Mouse (Mus musculus): Measurements from ENCODE around the gene Limch1. TPM values are rescaled to one million over a fixed set of nuclear protein-coding genes. Genes with fewer than 3 reads are reported as not detected.

Gene Limch1
- polyA plus RNA-seq, 1 experiment from 2014 or later = 35.1 TPM

Small RNA genes within 50 kb of the gene (microRNA-seq; reads per million reads assigned to microRNA genes)
- not detected for gene Gm23841

Other genes starting within 250 kb of the Limch1 start
- 57.5 and 65.4 TPM in 2 replicates for gene Apbb2, start 127.0 kb upstream of the Limch1 start, polyA plus RNA-seq (2015; fragmentation: Nextera tagmentation; extraction: Ambion mirVana)
- 67.5 and 94.5 TPM in 2 replicates for gene Uchl1, start 69.7 kb upstream of the Limch1 start, polyA plus RNA-seq (2015; fragmentation: Nextera tagmentation; extraction: Ambion mirVana)